Mouse (Mus musculus) embryonic fibroblast, embryonic 13.5 days (primary cell): ENCODE results near the gene Anxa8.

Source experiments
- CTCF ChIP-seq: IDR thresholded peaks from 2 replicates; pipeline ENCODE4 v1.5.1; 2011; ENCODE audit warnings: mild to moderate bottlenecking, control low read depth, low read length, moderate library complexity, borderline replicate concordance; ENCODE audit not compliant: insufficient read depth
- POLR2A ChIP-seq: IDR thresholded peaks from 2 replicates; pipeline ENCODE4 v1.6.1; 2011; ENCODE audit warnings: low read depth, mild to moderate bottlenecking, control low read depth, low read length, moderate library complexity

DNA sequence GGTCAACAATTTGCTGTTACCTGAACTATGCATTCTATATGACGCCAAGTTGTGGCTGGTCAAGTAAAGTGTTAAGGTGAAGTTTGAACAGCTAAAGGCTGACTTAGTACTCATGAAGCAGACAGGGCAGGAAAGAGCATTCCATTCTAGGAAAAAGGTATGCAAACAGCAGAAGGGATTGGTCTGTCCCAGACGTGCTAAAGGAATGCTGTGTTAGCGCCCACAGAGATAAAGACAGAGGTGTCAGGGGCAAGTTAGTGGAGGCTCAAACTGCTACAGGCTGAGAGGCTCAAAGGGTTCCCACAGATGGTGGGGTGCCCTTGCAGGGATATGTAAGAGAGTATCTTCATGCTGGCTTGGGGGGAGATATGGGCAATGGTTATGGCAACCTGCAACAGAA lies 18.1 kb downstream of the Anxa8 start:
- TF ChIP-seq POLR2A, result no peak
- TF ChIP-seq CTCF, result no peak
